Mouse (Mus musculus) embryonic facial prominence, embryonic 15.5 days (tissue): Measurements from ENCODE around the gene Copg1. TPM values are rescaled to one million over a fixed set of nuclear protein-coding genes. Genes with fewer than 3 reads are reported as not detected.
A peak's percentile ranks its signal among the peaks of the same experiment; 100 is the strongest.

Source experiments
- ATAC-seq: fragments of 200-750 bp; cut with Nextera tagmentation; 2 replicates; pipeline ENCODE4 v1.8.0; 2017; ENCODE audit warnings: low read depth, moderate TSS enrichment; ENCODE audit not compliant: insufficient number of reproducible peaks, low FRiP score, low TSS enrichment
- H3K27ac ChIP-seq: fragments of 300-500 bp; sonication (generic); replicated peaks from 2 replicates; pipeline ENCODE4 v1.5.1; 2015; ENCODE audit warnings: mild to moderate bottlenecking, inconsistent platforms
- H3K27me3 ChIP-seq: fragments of 300-500 bp; sonication (generic); 2 replicates; pipeline ENCODE4 v1.6.1; 2015; ENCODE audit warnings: inconsistent platforms
- H3K36me3 ChIP-seq: fragments of 300-500 bp; sonication (generic); 2 replicates; pipeline ENCODE4 v1.6.1; 2015; ENCODE audit warnings: mild to moderate bottlenecking, inconsistent platforms
- H3K4me1 ChIP-seq: fragments of 300-500 bp; sonication (generic); 2 replicates; pipeline ENCODE4 v1.6.1; 2015; ENCODE audit warnings: inconsistent platforms
- H3K4me2 ChIP-seq: fragments of 300-500 bp; sonication (generic); replicated peaks from 2 replicates; pipeline ENCODE4 v1.6.1; 2015; ENCODE audit warnings: mild to moderate bottlenecking, inconsistent platforms
- H3K4me3 ChIP-seq: fragments of 300-500 bp; sonication (generic); replicated peaks from 2 replicates; pipeline ENCODE4 v1.5.1; 2015; ENCODE audit warnings: mild to moderate bottlenecking, inconsistent platforms
- H3K9ac ChIP-seq: fragments of 300-500 bp; sonication (generic); 2 replicates; pipeline ENCODE4 v1.6.1; 2015; ENCODE audit warnings: inconsistent platforms
- H3K9me3 ChIP-seq: fragments of 300-500 bp; sonication (generic); replicated peaks from 2 replicates; pipeline ENCODE4 v1.6.1; 2016; ENCODE audit warnings: inconsistent platforms
- WGBS: fragments of 180-500 bp; shearing (Covaris S2); methylation state at CpG from one replicate; pipeline ENCODE4 v1.1.7; 2015; 5-methylcytosine and 5-hydroxymethylcytosine counted together
- polyA plus RNA-seq: library from polyadenylated mRNA; unstranded; fragments of >200 nt; fragmentation: Nextera tagmentation; extraction: Ambion mirVana; gene quantifications from 2 replicates; pipeline ENCODE4 v1.2.1, GENCODE M21; 2015

Copg1 gene
- 172 and 173 TPM in 2 replicates for polyA plus RNA-seq

DNA sequence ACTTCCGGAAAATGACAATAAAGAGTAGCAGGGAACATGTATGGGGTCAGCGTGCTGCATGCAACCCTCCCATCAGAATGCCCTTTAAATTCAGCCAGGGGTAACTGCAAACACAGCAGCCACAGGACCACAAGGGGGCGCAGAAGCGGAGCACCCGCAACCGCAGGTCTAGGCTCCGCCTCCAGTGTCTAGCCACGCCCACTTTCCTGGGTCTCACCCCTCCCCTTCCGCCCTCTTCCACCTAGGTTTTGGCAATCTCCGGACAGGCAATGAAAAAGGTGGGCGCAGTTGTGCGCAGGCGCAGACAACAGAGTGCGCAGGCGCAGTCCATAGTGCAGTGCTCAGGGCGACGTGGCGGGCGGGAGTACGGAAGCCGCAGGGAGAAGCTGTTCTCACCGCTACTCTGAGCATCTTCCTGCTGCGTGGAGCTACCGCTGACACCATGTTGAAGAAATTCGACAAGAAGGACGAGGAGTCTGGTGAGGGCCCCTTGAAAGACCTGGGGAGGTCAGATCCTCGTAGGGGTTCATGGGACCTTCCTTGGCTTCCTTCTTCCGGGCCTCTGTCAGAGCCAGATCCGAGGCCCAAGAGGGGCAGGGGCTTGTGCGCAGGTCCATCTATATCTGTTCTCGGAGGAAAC lies at the start of gene Copg1:
Gene Copg1 (plus strand): TSS at position 221 of the 640 bp plus-strand sequence.
- Histone ChIP-seq H3K4me3 (peak within 1 kb of the TSS; percentile 67), H3K4me2 (peak within 1 kb of the TSS; percentile 66), H3K27ac (peak within 1 kb of the TSS; percentile 78), H3K27me3 (no peaks in the 10 kb centered on the region), H3K4me1 (peaks cover 13% of the 10 kb centered on the region), H3K36me3 (peaks cover 35% of the 10 kb centered on the region), H3K9ac (peak within 1 kb of the TSS; percentile 85), H3K9me3 (no peaks in the 10 kb centered on the region)
- under 1% methylated on average over 31 of the region's 31 CpGs for WGBS
- peak; percentile 97 for ATAC-seq

DNA sequence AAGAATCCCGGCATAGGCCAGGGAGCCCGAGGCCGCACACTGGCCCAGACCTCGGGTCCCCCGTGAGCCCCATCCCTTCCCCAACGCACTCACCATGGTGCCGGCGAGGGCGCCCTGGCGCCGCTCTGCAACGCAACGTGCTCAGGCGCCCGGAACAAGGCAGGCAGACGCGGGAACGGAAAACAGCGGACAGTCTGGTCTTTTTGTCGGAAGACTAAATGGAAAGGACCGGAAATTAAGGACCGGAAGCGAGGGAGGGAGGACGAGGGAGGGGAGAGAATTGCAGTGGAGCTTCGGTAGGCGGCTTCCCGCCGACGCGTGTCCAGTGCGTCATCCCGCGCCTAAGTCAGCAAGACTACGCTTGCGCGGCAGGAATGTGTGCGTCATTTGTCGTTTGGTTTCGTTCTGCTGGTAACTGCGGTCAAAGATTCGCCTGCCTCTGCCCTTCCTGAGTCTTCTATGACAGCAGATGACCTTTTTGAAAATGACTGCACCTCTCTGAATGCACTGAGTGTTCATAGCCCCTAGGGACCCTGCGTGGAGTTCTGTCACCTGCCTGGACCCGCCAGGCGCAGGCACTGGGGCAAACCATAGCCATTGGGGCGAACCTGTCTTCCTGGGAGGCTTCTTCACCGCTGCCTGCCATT lies 48.9 kb upstream of the Copg1 start, which contains the start of gene Isy1:
Gene Isy1 (minus strand): TSS at position 248 of the 647 bp plus-strand sequence.
- H3K36me3 ChIP-seq = peaks cover 35% of the 10 kb centered on the region
- H3K27ac ChIP-seq = peak within 1 kb of the TSS; percentile 97
- WGBS = under 1% methylated on average over 46 of the region's 46 CpGs
- no peaks in the 10 kb centered on the region for H3K27me3 ChIP-seq
- H3K4me1 ChIP-seq = peaks cover 16% of the 10 kb centered on the region; the same call in 1 of the 2 replicates
- ATAC-seq = peak; percentile 96
- H3K4me3 ChIP-seq = peak within 1 kb of the TSS; percentile 63
- H3K4me2 ChIP-seq = peak within 1 kb of the TSS; percentile 77
- H3K9me3 ChIP-seq = no peaks in the 10 kb centered on the region
- H3K9ac ChIP-seq = peak within 1 kb of the TSS; percentile 79

- Histone ChIP-seq H3K36me3 (peaks cover 38% of the 10 kb centered on the region), H3K9ac (no peak overlapping the region), H3K4me1 (peaks cover 16% of the 10 kb centered on the region; the same call in 1 of the 2 replicates), H3K9me3 (no peaks in the 10 kb centered on the region), H3K27ac (no peak overlapping the region), H3K27me3 (no peaks in the 10 kb centered on the region), H3K4me3 (no peak overlapping the region), H3K4me2 (0 out of 2 replicates have a peak overlapping the region, but pooled peaks have one; percentile 77)
- no peak for ATAC-seq
- 54% methylated on average over 11 of the region's 11 CpGs for WGBS
Observed at GRCm38 (mm10) chr6:87839797-87840341, 47.7 kb upstream of the Copg1 start.

DNA sequence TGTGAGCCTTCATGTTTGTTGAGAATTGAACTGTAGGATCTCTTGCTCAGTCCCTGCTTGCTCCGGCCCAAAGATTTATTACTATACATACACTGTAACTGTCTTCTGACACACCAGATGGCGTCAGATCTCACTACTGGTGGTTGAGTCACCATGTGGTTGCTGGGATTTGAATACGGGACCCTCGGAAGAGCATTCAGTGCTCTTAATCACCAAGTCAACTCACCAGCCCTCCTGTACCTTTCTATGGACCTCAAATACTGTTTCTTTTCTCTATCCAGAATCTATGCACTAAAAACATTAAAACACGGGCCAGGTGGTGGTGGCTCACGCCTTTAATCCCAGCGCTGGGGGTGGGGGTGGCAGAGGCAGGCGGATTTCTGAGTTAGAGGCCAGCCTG lies 46.0 kb upstream of the Copg1 start:
- 75% methylated on average over 8 of the region's 8 CpGs for WGBS
- H3K9ac ChIP-seq = no peak overlapping the region
- H3K4me1 ChIP-seq = peaks cover 20% of the 10 kb centered on the region; the same call in 1 of the 2 replicates
- H3K4me3 ChIP-seq = no peak overlapping the region
- peaks cover 39% of the 10 kb centered on the region for H3K36me3 ChIP-seq
- H3K27ac ChIP-seq = no peak overlapping the region
- H3K9me3 ChIP-seq = no peaks in the 10 kb centered on the region
- no peak overlapping the region for H3K4me2 ChIP-seq
- no peak for ATAC-seq
- H3K27me3 ChIP-seq = no peaks in the 10 kb centered on the region

DNA sequence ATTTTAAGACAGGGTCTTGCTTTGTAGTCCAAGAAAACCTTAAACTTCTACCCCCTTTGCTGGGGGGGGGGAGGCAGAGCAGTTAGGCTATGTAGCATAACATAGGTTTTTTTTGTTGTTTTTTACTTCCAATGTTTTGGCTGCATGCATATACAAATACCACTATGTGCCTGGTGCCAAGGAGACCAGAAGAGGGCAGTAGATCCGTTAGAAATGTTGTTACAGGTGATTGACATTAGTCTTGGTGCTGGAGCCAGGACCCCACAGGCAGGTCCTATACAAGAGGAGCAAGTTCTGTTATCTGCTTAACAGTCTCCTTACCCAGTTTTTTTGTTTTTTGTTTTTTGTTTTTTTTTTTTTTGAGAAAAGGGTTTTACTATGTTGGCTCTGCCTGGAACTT lies 45.4 kb upstream of the Copg1 start:
- Histone ChIP-seq H3K27ac (no peak overlapping the region), H3K4me1 (peaks cover 22% of the 10 kb centered on the region; the same call in 1 of the 2 replicates), H3K9ac (no peak overlapping the region), H3K4me3 (no peak overlapping the region), H3K4me2 (no peak overlapping the region), H3K36me3 (peaks cover 39% of the 10 kb centered on the region), H3K27me3 (no peaks in the 10 kb centered on the region), H3K9me3 (no peaks in the 10 kb centered on the region)
- no peak for ATAC-seq
- WGBS = 5% methylated on average over 1 of the region's 1 CpGs

DNA sequence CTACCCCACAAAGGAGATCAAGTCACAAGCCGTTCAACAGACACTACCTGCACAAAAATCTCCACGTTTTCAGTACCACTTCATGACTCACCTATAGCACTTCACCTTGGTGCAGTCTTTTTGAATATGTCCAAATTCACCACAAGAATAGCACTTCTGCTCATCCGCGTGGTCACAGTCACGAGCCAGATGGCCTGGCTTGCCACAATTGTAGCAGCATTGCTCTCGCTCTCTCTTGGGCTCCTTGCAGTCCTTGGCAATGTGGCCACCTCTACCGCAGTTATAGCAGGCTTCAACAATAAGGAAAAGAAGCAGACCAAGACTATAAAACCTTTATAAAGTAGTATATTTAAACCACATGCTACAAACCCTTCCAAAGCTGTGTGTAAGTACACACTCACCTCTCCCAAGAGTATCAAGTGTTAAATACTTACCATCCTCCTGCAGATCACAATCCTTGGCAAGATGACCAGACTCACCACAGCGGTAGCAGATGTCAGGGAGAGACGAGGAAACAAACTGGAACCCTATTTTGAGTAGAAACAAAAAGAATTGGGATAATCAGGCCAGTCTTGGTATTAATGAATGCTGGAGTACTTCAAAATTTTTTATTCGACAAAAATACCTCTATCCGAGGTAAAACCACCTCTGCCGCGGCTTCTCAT lies 42.5 kb upstream of the Copg1 start:
- ATAC-seq = no peak
- no peaks in the 10 kb centered on the region for H3K9me3 ChIP-seq
- peaks cover 39% of the 10 kb centered on the region for H3K36me3 ChIP-seq
- H3K4me3 ChIP-seq = no peak overlapping the region
- H3K9ac ChIP-seq = no peak overlapping the region
- no peak overlapping the region for H3K27ac ChIP-seq
- WGBS = 86% methylated on average over 13 of the region's 13 CpGs
- H3K4me2 ChIP-seq = no peak overlapping the region
- peaks cover 26% of the 10 kb centered on the region for H3K4me1 ChIP-seq
- H3K27me3 ChIP-seq = no peaks in the 10 kb centered on the region

DNA sequence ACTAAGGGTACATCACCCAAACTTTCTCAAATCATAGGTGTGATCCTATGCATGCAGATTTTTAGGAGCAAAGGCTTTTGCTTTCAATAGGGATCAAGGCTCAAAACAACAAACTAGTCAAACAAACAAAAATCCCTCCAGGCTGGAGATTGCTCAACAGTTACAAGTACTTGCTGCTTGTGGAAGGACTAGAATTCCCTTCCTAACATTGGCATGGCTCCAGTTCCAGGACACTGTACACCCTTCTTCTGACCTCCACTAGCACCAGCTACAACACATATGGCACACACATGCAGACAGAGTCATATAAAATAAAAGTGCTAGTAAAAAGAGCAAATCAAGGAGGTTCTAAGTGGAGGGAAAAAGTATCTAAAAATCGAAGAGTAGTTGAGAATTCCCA lies 40.8 kb upstream of the Copg1 start:
- no peak for ATAC-seq
- no peak overlapping the region for H3K4me3 ChIP-seq
- H3K4me2 ChIP-seq = no peak overlapping the region
- H3K9me3 ChIP-seq = no peaks in the 10 kb centered on the region
- H3K36me3 ChIP-seq = peaks cover 36% of the 10 kb centered on the region
- H3K9ac ChIP-seq = no peak overlapping the region
- H3K4me1 ChIP-seq = peaks cover 26% of the 10 kb centered on the region
- no peaks in the 10 kb centered on the region for H3K27me3 ChIP-seq
- WGBS = 51% methylated on average over 1 of the region's 1 CpGs
- no peak overlapping the region for H3K27ac ChIP-seq

- WGBS = 0% methylated on average over 8 of the region's 8 CpGs
- Histone ChIP-seq H3K9me3 (no peaks in the 10 kb centered on the region), H3K27me3 (no peaks in the 10 kb centered on the region), H3K9ac (peak overlapping the region; percentile 96), H3K36me3 (peaks cover 10% of the 10 kb centered on the region), H3K4me1 (peaks cover 26% of the 10 kb centered on the region), H3K4me3 (peak overlapping the region; percentile 84), H3K27ac (peak overlapping the region; percentile 96; the same call in 1 of the 2 replicates), H3K4me2 (peak overlapping the region; percentile 83)
- ATAC-seq = no peak
Observed at GRCm38 (mm10) chr6:87849780-87850154, 37.8 kb upstream of the Copg1 start.

DNA sequence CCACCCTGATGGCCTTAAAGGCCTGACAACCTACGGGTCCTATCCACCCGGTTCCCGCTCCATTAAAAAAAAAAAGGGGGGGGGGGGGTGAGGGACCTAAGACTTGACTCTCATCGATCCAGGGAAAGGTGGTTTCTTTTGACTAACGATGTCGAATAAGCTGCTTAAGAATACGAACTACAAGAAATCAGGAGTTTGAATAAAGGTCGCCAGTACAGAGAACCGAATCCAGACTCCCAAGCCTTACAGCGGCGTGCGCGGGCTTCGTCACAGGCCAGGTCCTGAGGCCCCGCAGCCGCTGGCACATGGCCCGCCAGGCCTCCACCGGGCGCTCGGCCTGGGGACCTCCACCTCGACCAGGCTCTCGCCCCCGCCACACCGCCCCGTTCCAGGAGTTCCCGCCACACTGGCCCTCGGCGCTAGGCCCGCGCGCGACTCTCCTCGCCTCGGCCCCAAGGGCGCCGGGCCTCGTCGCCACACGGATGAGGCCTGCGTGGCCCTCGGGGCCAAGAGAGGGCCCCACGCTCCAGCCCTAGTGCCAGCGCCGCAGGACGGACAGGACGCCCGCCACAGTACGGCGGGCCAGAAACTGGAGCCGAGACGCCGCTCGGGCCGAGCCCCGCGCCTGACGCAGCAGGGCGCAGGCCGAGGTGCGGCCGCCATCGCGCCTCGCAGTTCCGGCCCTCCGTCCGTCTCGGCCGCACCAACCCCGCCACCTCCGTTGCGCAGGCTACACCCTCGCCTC lies 37.3 kb upstream of the Copg1 start:
- Histone ChIP-seq H3K9me3 (no peaks in the 10 kb centered on the region), H3K4me1 (peaks cover 25% of the 10 kb centered on the region), H3K27me3 (no peaks in the 10 kb centered on the region), H3K4me3 (peak overlapping the region; percentile 84), H3K9ac (peak overlapping the region; percentile 96), H3K4me2 (peak overlapping the region; percentile 83), H3K36me3 (peaks cover 4% of the 10 kb centered on the region), H3K27ac (peak overlapping the region; percentile 96)
- WGBS = under 1% methylated on average over 73 of the region's 73 CpGs
- peak; percentile 64 for ATAC-seq

DNA sequence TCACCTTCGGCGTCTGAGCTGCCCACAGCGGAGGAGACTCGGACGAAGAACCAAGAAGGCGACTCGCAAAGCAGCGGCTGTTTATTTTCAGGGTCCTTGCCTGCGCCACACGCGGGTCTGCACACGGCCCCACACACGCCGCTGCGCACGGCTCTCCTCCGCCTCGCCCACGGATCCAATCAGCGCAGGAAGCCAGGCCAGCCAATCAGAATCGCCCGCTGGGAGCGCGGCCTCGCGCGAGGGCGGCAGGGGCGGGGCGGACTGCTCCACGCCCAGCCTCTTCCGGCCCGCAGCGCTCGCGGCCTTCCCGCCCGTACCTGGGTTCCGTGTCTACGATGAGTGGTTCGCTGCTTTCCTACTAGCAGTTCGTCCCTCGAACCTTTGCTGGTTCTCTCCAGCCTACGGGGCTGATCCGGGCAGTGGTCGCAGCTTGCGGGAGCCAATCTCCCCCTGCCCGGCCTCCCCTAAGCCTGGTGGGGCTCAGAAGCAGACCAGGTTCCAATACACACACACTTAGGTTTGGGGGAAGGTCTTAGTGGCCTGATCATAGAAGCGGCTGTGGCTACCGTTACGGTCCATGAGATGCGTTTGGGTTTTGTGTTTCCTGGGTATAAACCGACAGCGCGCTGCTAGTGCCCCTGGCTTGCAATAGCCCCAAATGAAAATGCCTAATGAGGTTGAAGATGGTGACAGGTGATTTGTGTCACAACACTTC lies 36.6 kb upstream of the Copg1 start, which contains the start of gene Cnbp:
Gene Cnbp (minus strand): TSS at position 207 of the 715 bp plus-strand sequence.
- under 1% methylated on average over 55 of the region's 55 CpGs for WGBS
- Histone ChIP-seq H3K4me1 (peaks cover 23% of the 10 kb centered on the region), H3K9me3 (no peaks in the 10 kb centered on the region), H3K36me3 (no peaks in the 10 kb centered on the region), H3K27me3 (no peaks in the 10 kb centered on the region), H3K4me2 (peak within 1 kb of the TSS; percentile 83), H3K4me3 (peak within 1 kb of the TSS; percentile 84), H3K9ac (peak within 1 kb of the TSS; percentile 96), H3K27ac (peak within 1 kb of the TSS; percentile 96)
- peak; percentile 99 for ATAC-seq
